Mouse (Mus musculus): ENCODE results near the gene Limd2. TPM values are rescaled to one million over a fixed set of nuclear protein-coding genes. Genes with fewer than 3 reads are reported as not detected.

The Limd2 gene
- polyA plus RNA-seq, 1 experiment from 2014 or later, result 211 TPM

- Histone ChIP-seq H3K4me2 (replicated peaks) (no peak overlapping the region), H3K27ac (no peak overlapping the region), H3K9ac (replicated peaks) (no peak overlapping the region), H3K4me3 (replicated peaks) (no peak overlapping the region), H3K27me3 (no peaks in the 10 kb centered on the region), H3K9me3 (no peaks in the 10 kb centered on the region), H3K4me1 (replicated peaks) (peaks cover 15% of the 10 kb centered on the region), H3K36me3 (peaks cover 60% of the 10 kb centered on the region)
- no peak for ATAC-seq
- 91% methylated on average over 16 of the region's 16 CpGs for WGBS
Measured at GRCm38 (mm10) chr11:106164601-106165180, 4.0 kb upstream of the Limd2 start.

- Histone ChIP-seq H3K9me3 (no peaks in the 10 kb centered on the region), H3K27ac (no peak overlapping the region), H3K9ac (replicated peaks) (no peak overlapping the region), H3K4me2 (replicated peaks) (no peak overlapping the region), H3K27me3 (no peaks in the 10 kb centered on the region), H3K4me3 (replicated peaks) (no peak overlapping the region), H3K4me1 (replicated peaks) (peaks cover 25% of the 10 kb centered on the region), H3K36me3 (peaks cover 54% of the 10 kb centered on the region)
- ATAC-seq, result no peak
- 91% methylated on average over 4 of the region's 4 CpGs for WGBS
Measured at GRCm38 (mm10) chr11:106163546-106163945, 2.9 kb upstream of the Limd2 start.

GRCm38 (mm10) chr11:106162237-106162636, 1.6 kb upstream of the Limd2 start:
- Histone ChIP-seq H3K9me3 (no peaks in the 10 kb centered on the region), H3K36me3 (peaks cover 53% of the 10 kb centered on the region), H3K9ac (replicated peaks) (no peak overlapping the region), H3K4me2 (replicated peaks) (no peak overlapping the region), H3K4me3 (replicated peaks) (no peak overlapping the region), H3K27ac (0 out of 2 replicates have a peak overlapping the region, but pooled peaks have one; percentile 98), H3K4me1 (replicated peaks) (peaks cover 38% of the 10 kb centered on the region), H3K27me3 (no peaks in the 10 kb centered on the region)
- 86% methylated on average over 2 of the region's 2 CpGs for WGBS
- ATAC-seq, result no peak

GRCm38 (mm10) chr11:106159921-106160840, 479 bp downstream of the Limd2 start:
- peak overlapping the region; percentile 98 for H3K27ac ChIP-seq
- under 1% methylated on average over 44 of the region's 106 CpGs for WGBS
- peak overlapping the region; percentile 83 for H3K4me3 ChIP-seq (replicated peaks)
- H3K4me2 ChIP-seq (replicated peaks), result peak overlapping the region; percentile 96
- H3K27me3 ChIP-seq, result no peaks in the 10 kb centered on the region
- H3K36me3 ChIP-seq, result peaks cover 49% of the 10 kb centered on the region
- H3K9me3 ChIP-seq, result no peaks in the 10 kb centered on the region
- ATAC-seq, result peak; percentile 66
- H3K9ac ChIP-seq (replicated peaks), result peak overlapping the region; percentile 96
- peaks cover 52% of the 10 kb centered on the region for H3K4me1 ChIP-seq (replicated peaks)

- ATAC-seq, result peak; percentile 76
- Histone ChIP-seq H3K9ac (replicated peaks) (peak overlapping the region; percentile 96), H3K36me3 (peaks cover 47% of the 10 kb centered on the region), H3K4me1 (replicated peaks) (peaks cover 52% of the 10 kb centered on the region), H3K9me3 (no peaks in the 10 kb centered on the region), H3K4me3 (replicated peaks) (peak overlapping the region; percentile 83), H3K4me2 (replicated peaks) (peak overlapping the region; percentile 96), H3K27me3 (no peaks in the 10 kb centered on the region), H3K27ac (peak overlapping the region; percentile 98)
- WGBS, result 3% methylated on average over 25 of the region's 25 CpGs
Measured at GRCm38 (mm10) chr11:106159216-106159920, 1.3 kb downstream of the Limd2 start.

GRCm38 (mm10) chr11:106158930-106159215, 1.8 kb downstream of the Limd2 start:
- Histone ChIP-seq H3K4me3 (replicated peaks) (peak overlapping the region; percentile 83), H3K36me3 (peaks cover 47% of the 10 kb centered on the region), H3K4me2 (replicated peaks) (peak overlapping the region; percentile 96), H3K27me3 (no peaks in the 10 kb centered on the region), H3K27ac (peak overlapping the region; percentile 98), H3K9me3 (no peaks in the 10 kb centered on the region), H3K9ac (replicated peaks) (peak overlapping the region; percentile 96), H3K4me1 (replicated peaks) (peaks cover 52% of the 10 kb centered on the region)
- peak; percentile 15 for ATAC-seq
- WGBS, result 42% methylated on average over 9 of the region's 9 CpGs

GRCm38 (mm10) chr11:106158081-106158929, 2.4 kb downstream of the Limd2 start:
- Histone ChIP-seq H3K36me3 (peaks cover 45% of the 10 kb centered on the region), H3K4me1 (replicated peaks) (peaks cover 52% of the 10 kb centered on the region), H3K27ac (peak overlapping the region; percentile 98), H3K27me3 (no peaks in the 10 kb centered on the region), H3K4me3 (replicated peaks) (peak overlapping the region; percentile 83), H3K9ac (replicated peaks) (peak overlapping the region; percentile 96), H3K4me2 (replicated peaks) (peak overlapping the region; percentile 96), H3K9me3 (no peaks in the 10 kb centered on the region)
- no peak for ATAC-seq
- WGBS, result 53% methylated on average over 14 of the region's 14 CpGs

- Histone ChIP-seq H3K36me3 (peaks cover 51% of the 10 kb centered on the region), H3K4me3 (replicated peaks) (no peak overlapping the region), H3K4me2 (replicated peaks) (no peak overlapping the region), H3K4me1 (replicated peaks) (peaks cover 52% of the 10 kb centered on the region), H3K27ac (0 out of 2 replicates have a peak overlapping the region, but pooled peaks have one; percentile 98), H3K9ac (replicated peaks) (no peak overlapping the region), H3K27me3 (no peaks in the 10 kb centered on the region), H3K9me3 (no peaks in the 10 kb centered on the region)
- WGBS, result 93% methylated on average over 7 of the region's 7 CpGs
- no peak for ATAC-seq
Measured at GRCm38 (mm10) chr11:106157154-106157553, 3.5 kb downstream of the Limd2 start.

- Histone ChIP-seq H3K9ac (replicated peaks) (no peak overlapping the region), H3K36me3 (peaks cover 60% of the 10 kb centered on the region), H3K27me3 (no peaks in the 10 kb centered on the region), H3K4me1 (replicated peaks) (peaks cover 45% of the 10 kb centered on the region), H3K9me3 (no peaks in the 10 kb centered on the region), H3K4me3 (replicated peaks) (no peak overlapping the region), H3K4me2 (replicated peaks) (no peak overlapping the region), H3K27ac (0 out of 2 replicates have a peak overlapping the region, but pooled peaks have one; percentile 14)
- no peak for ATAC-seq
- 81% methylated on average over 1 of the region's 1 CpGs for WGBS
Measured at GRCm38 (mm10) chr11:106156257-106156656, 4.4 kb downstream of the Limd2 start.

GRCm38 (mm10) chr11:106155761-106156160, 4.9 kb downstream of the Limd2 start:
- Histone ChIP-seq H3K27me3 (no peaks in the 10 kb centered on the region), H3K4me3 (replicated peaks) (no peak overlapping the region), H3K4me1 (replicated peaks) (peaks cover 40% of the 10 kb centered on the region), H3K9ac (replicated peaks) (0 out of 2 replicates have a peak overlapping the region, but pooled peaks have one; percentile 10), H3K27ac (no peak overlapping the region), H3K36me3 (peaks cover 65% of the 10 kb centered on the region), H3K4me2 (replicated peaks) (no peak overlapping the region), H3K9me3 (no peaks in the 10 kb centered on the region)
- WGBS, result 79% methylated on average over 3 of the region's 3 CpGs
- no peak for ATAC-seq

- peak overlapping the region; percentile 44; the same call in 1 of the 2 replicates for H3K27ac ChIP-seq
- H3K36me3 ChIP-seq, result peaks cover 74% of the 10 kb centered on the region
- peaks cover 37% of the 10 kb centered on the region for H3K4me1 ChIP-seq (replicated peaks)
- 0 out of 2 replicates have a peak overlapping the region, but pooled peaks have one; percentile 7 for H3K9ac ChIP-seq (replicated peaks)
- 71% methylated on average over 2 of the region's 2 CpGs for WGBS
- H3K4me3 ChIP-seq (replicated peaks), result no peak overlapping the region
- no peak for ATAC-seq
- H3K9me3 ChIP-seq, result no peaks in the 10 kb centered on the region
- H3K4me2 ChIP-seq (replicated peaks), result no peak overlapping the region
- H3K27me3 ChIP-seq, result no peaks in the 10 kb centered on the region
Measured at GRCm38 (mm10) chr11:106154770-106155169, 5.9 kb downstream of the Limd2 start.

Measured in midbrain, embryonic 13.5 days (tissue).